8 mouse cellular contexts compared by ENCODE assay signal in genomic region chr10:75517758-75518143, GRCm38 (mm10). TPM values are rescaled to one million over a fixed set of nuclear protein-coding genes. Genes with fewer than 3 reads are reported as not detected.
DNase-seq lines count a peak whose midpoint lies in the region; ATAC-seq and TF ChIP-seq lines count a peak whose summit lies in the region.

Gene Gucd1, minus strand, starts transcription at chr10:75517972.

- peak within 1 kb of the TSS; percentile 63 for H3K4me3 ChIP-seq in embryonic facial prominence, embryonic 14.5 days (ENCODE audit: low read depth, low read length)
- H3K4me3 ChIP-seq in heart, adult 2 months, result peak within 1 kb of the TSS; percentile 98
- H3K4me3 ChIP-seq in limb, embryonic 13.5 days, result peak within 1 kb of the TSS; percentile 68
- H3K4me3 ChIP-seq in midbrain, embryonic 16.5 days (ENCODE audit: low read depth, low read length), result peak within 1 kb of the TSS; percentile 85

- peak; percentile 78; the same call in 1 of the 2 replicates for TF ChIP-seq POLR2A in heart, adult 2 months (IDR thresholded peaks at IDR 0.05; ENCODE audit: insufficient read depth, low read depth, low read length)

- no peaks in the 10 kb centered on the region for H3K9me3 ChIP-seq in embryonic facial prominence, embryonic 14.5 days (ENCODE audit: control insufficient read depth, low read length)
- H3K9me3 ChIP-seq in limb, embryonic 13.5 days, result no peaks in the 10 kb centered on the region
- H3K9me3 ChIP-seq in midbrain, embryonic 16.5 days (replicated peaks; ENCODE audit: control insufficient read depth, low read length, poor library complexity, severe bottlenecking), result no peaks in the 10 kb centered on the region

- H3K9ac ChIP-seq in embryonic facial prominence, embryonic 14.5 days (ENCODE audit: low read depth, low read length), result peak within 1 kb of the TSS; percentile 91
- H3K9ac ChIP-seq in heart, adult 2 months (ENCODE audit: low read depth, low read length), result peak within 1 kb of the TSS; percentile 97
- peak within 1 kb of the TSS; percentile 89 for H3K9ac ChIP-seq in limb, embryonic 13.5 days
- peak within 1 kb of the TSS; percentile 97 for H3K9ac ChIP-seq in midbrain, embryonic 16.5 days (ENCODE audit: low read depth, low read length)

- H3K27me3 ChIP-seq in embryonic facial prominence, embryonic 14.5 days (replicated peaks; ENCODE audit: control insufficient read depth, insufficient read depth, low read length), result no peaks in the 10 kb centered on the region
- H3K27me3 ChIP-seq in heart, adult 2 months (ENCODE audit: control insufficient read depth, insufficient read depth, low read length), result no peaks in the 10 kb centered on the region
- H3K27me3 ChIP-seq in limb, embryonic 13.5 days, result no peaks in the 10 kb centered on the region
- no peaks in the 10 kb centered on the region for H3K27me3 ChIP-seq in midbrain, embryonic 16.5 days (ENCODE audit: control insufficient read depth, insufficient read depth, low read depth, low read length)

- peak; percentile 94 for ATAC-seq in embryonic facial prominence, embryonic 14.5 days (ENCODE audit: low read depth)
- ATAC-seq in limb, embryonic 13.5 days (ENCODE audit: low FRiP score, low read depth), result peak; percentile 93
- ATAC-seq in midbrain, embryonic 16.5 days, result peak; percentile 95

- peaks cover 30% of the 10 kb centered on the region for H3K36me3 ChIP-seq in embryonic facial prominence, embryonic 14.5 days (ENCODE audit: control insufficient read depth, insufficient read depth, low read length)
- H3K36me3 ChIP-seq in heart, adult 2 months (ENCODE audit: control insufficient read depth, insufficient read depth, low read length), result peaks cover 9% of the 10 kb centered on the region
- H3K36me3 ChIP-seq in limb, embryonic 13.5 days, result peaks cover 38% of the 10 kb centered on the region
- peaks cover 5% of the 10 kb centered on the region; the same call in 1 of the 2 replicates for H3K36me3 ChIP-seq in midbrain, embryonic 16.5 days (ENCODE audit: control insufficient read depth, insufficient read depth, low read length)

- TF ChIP-seq EP300 in heart, adult 2 months (IDR thresholded peaks at IDR 0.05; ENCODE audit: insufficient read depth, low read depth, low read length), result peak; percentile 55; the same call in 1 of the 2 replicates

- peak within 1 kb of the TSS; percentile 87 for H3K4me2 ChIP-seq in embryonic facial prominence, embryonic 14.5 days (ENCODE audit: low read depth, low read length)
- H3K4me2 ChIP-seq in limb, embryonic 13.5 days (replicated peaks), result peak within 1 kb of the TSS; percentile 95
- H3K4me2 ChIP-seq in midbrain, embryonic 16.5 days (ENCODE audit: low read length), result peak within 1 kb of the TSS; percentile 77

- peak; percentile 97 for DNase-seq in 3T3-L1 (ENCODE audit: low read depth, low spot score)
- DNase-seq in adrenal gland, postnatal 4 days (ENCODE audit: low spot score in 2 of 2), result peak; percentile 84 to 98
- DNase-seq in embryonic facial prominence, embryonic 14.5 days (ENCODE audit: low spot score), result peak; percentile 97
- peak; percentile 97 to 98 for DNase-seq in heart, adult 2 months
- peak; percentile 97 to 98 for DNase-seq in kidney, adult 8-10 months
- peak; percentile 98 to 99 for DNase-seq in spleen, postnatal 10 days (ENCODE audit: low spot score in 2 of 2)

- H3K4me1 ChIP-seq in embryonic facial prominence, embryonic 14.5 days (ENCODE audit: control insufficient read depth, insufficient read depth, low read length), result peaks cover 19% of the 10 kb centered on the region
- peaks cover 15% of the 10 kb centered on the region for H3K4me1 ChIP-seq in heart, adult 2 months (ENCODE audit: control insufficient read depth, insufficient read depth, low read length)
- H3K4me1 ChIP-seq in limb, embryonic 13.5 days, result peaks cover 28% of the 10 kb centered on the region
- peaks cover 39% of the 10 kb centered on the region for H3K4me1 ChIP-seq in midbrain, embryonic 16.5 days (ENCODE audit: control insufficient read depth, insufficient read depth, low read length)

- intact Hi-C loops in heart, adult 2 months (cut with DNase I), result loop anchor here (2.0 kb wide), 1 partner anchor 305 kb away; the partner anchor contains the start of gene Specc1l

- peak within 1 kb of the TSS; percentile 99 for H3K27ac ChIP-seq in embryonic facial prominence, embryonic 14.5 days (replicated peaks; ENCODE audit: low read depth, low read length)
- H3K27ac ChIP-seq in heart, adult 2 months, result peak within 1 kb of the TSS; percentile 99
- H3K27ac ChIP-seq in limb, embryonic 13.5 days, result peak within 1 kb of the TSS; percentile 96
- peak within 1 kb of the TSS; percentile 92 for H3K27ac ChIP-seq in midbrain, embryonic 16.5 days (ENCODE audit: low read length)

- WGBS in embryonic facial prominence, embryonic 14.5 days, result 0% methylated on average over 20 of the region's 20 CpGs
- WGBS in heart, adult 2 months, result under 1% methylated on average over 20 of the region's 20 CpGs
- WGBS in limb, embryonic 13.5 days, result under 1% methylated on average over 20 of the region's 20 CpGs
- under 1% methylated on average over 20 of the region's 20 CpGs for WGBS in midbrain, embryonic 16.5 days

- no peak for TF ChIP-seq CTCF in heart, adult 2 months (IDR thresholded peaks at IDR 0.05)

- H3K79me2 ChIP-seq in heart, adult 2 months (replicated peaks; ENCODE audit: control insufficient read depth, insufficient read depth, low read length), result peaks cover 1% of the 10 kb centered on the region; the same call in 1 of the 2 replicates

RNA-seq across cellular contexts. Expression of gene Gucd1, which starts in this region (rescaled TPM):
- 10 to 100 TPM; 42.4 to 44.6 TPM for total RNA-seq in adrenal gland, postnatal 4 days (2021)
- polyA plus RNA-seq in embryonic facial prominence, embryonic 14.5 days (2014; fragmentation: Nextera tagmentation; extraction: Ambion mirVana), result 32.9 and 35.8 TPM in 2 replicates
- 10 to 100 TPM; 33.2 to 37.7 TPM for total RNA-seq in heart, adult 2 months (2021)
- 44.7 and 50.3 TPM in 2 replicates for polyA plus RNA-seq in heart, adult 2 months (2012; rRNA removed)
- polyA plus RNA-seq in limb, embryonic 13.5 days (2015; fragmentation: Nextera tagmentation; extraction: Ambion mirVana), result 29.2 and 30.2 TPM in 2 replicates
- 19.7 and 20.7 TPM in 2 replicates for polyA plus RNA-seq in midbrain, embryonic 16.5 days (2015; fragmentation: Nextera tagmentation; extraction: Ambion mirVana)

Comparison
In these comparisons a context has a peak if more than half of its experiments do, and no peak if none do; other contexts are left out.
1. Peak in every context shown above with its lines: DNase-seq, ATAC-seq, H3K4me3 ChIP-seq and H3K27ac ChIP-seq.